Mouse (Mus musculus): ENCODE results near the gene Rprd1b.

- TF ChIP-seq CTCF (IDR thresholded peaks at IDR 0.05; ENCODE audit: extremely low read depth, insufficient read length, insufficient replicate concordance, low read depth, low read length) (no peak), POLR2A (IDR thresholded peaks at IDR 0.05; ENCODE audit: low read depth, low read length) (no peak)
Measured at GRCm38 (mm10) chr2:158159376-158160235, 131.3 kb downstream of the Rprd1b start.

Data from small intestine, adult 2 months (tissue).